Mouse (Mus musculus): ENCODE data around the gene Brd4. TPM values are rescaled to one million over a fixed set of nuclear protein-coding genes. Genes with fewer than 3 reads are reported as not detected.

The Brd4 gene
- total RNA-seq, 2 experiments from 2014 or later = 61.8 to 116 TPM

- no peak for ATAC-seq (replicated peaks; ENCODE audit: low FRiP score, poor library complexity, severe bottlenecking)
Observed at GRCm38 (mm10) chr17:32281611-32282310, 2.8 kb downstream of the Brd4 start.

DNA sequence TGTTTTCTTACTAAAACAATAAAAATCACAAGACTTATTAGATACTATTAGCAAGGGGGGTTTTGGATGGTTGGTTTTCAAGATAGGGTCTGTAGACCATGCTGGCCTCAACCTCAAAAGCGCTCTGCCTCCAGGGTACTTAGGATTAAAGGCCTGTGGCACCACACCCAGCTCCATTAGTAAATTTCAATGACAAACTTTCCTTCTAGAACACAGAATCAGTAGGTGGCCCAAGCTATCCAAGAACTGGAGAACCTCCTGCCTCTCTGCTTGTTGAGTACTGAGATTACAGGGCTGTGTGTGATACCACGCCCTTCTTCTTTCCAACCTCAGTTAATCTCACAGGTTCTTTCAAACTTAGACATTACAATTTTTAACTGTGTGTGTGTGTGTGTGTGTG is 3.4 kb downstream of the Brd4 start:
- no peak for ATAC-seq (replicated peaks; ENCODE audit: low FRiP score, poor library complexity, severe bottlenecking)

GRCm38 (mm10) chr17:32280575-32280974 is 3.9 kb downstream of the Brd4 start:
- ATAC-seq (replicated peaks; ENCODE audit: low FRiP score, poor library complexity, severe bottlenecking) = no peak

- ATAC-seq (replicated peaks; ENCODE audit: low FRiP score, poor library complexity, severe bottlenecking) = no peak
Observed at GRCm38 (mm10) chr17:32277201-32277600, 7.3 kb downstream of the Brd4 start.

DNA sequence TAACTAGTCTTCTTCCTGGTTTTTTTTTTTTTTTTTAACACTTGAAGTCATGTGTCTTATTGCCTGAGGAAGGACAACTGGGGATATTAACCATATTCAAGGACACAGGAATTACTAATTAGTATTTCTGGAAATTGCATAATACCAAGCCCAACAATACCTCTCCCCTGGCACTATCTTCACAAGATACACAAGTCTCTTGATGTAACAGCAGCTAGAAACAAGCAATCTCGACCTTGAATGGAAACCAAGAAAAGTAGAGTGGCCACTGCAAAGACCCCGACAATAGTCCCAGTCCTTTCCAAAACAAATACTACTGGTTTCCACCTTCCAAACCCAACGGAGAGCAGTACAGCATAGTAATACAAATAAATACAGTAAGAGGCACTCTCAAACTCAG is 9.0 kb downstream of the Brd4 start:
- no peak for ATAC-seq (replicated peaks; ENCODE audit: low FRiP score, poor library complexity, severe bottlenecking)

DNA sequence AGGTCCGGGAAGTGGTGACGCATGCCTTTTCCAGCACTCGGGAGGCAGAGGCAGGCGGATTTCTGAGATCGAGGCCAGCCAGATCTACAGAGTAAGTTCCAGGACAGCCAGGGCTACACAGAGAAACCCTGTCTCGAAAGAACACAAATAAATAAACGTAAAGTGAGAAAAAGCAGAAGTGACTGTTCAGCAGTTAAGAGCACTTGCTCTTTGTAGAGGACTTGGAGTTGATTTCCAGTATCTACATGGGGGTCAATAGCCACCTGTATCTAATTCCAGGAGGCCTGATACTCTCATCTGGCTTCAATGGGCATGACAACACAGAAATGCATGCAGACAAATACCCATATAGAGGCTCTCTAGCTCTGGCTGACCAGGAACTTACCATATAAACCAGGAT is 15.4 kb downstream of the Brd4 start:
- ATAC-seq (replicated peaks; ENCODE audit: low FRiP score, poor library complexity, severe bottlenecking) = no peak

DNA sequence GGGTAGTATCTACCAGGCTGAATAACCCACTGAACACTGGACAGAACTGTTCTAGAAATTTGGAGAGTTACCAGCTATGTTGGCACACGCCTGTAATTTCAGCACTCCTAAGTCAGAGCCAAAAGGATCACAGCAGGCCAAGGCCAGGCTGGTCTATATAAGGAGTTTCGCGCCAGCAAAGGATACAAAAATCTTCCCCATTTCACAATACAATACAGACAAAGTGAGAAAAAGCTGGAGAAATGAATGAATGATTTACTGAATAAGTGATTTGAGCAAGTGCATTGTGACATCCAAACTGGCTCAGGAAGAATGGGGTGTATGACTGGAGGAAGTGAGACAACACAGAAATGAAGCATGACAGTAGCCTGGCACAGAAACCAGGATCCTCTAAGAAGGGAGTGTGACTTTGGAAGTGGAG is 16.0 kb downstream of the Brd4 start:
- ATAC-seq (replicated peaks; ENCODE audit: low FRiP score, poor library complexity, severe bottlenecking) = no peak

- no peak for ATAC-seq (replicated peaks; ENCODE audit: low FRiP score, poor library complexity, severe bottlenecking)
Observed at GRCm38 (mm10) chr17:32268096-32268495, 16.4 kb downstream of the Brd4 start.

GRCm38 (mm10) chr17:32267617-32268016 is 16.9 kb downstream of the Brd4 start:
- ATAC-seq (replicated peaks; ENCODE audit: low FRiP score, poor library complexity, severe bottlenecking) = no peak

GRCm38 (mm10) chr17:32263672-32264071 is 20.9 kb downstream of the Brd4 start:
- no peak for ATAC-seq (replicated peaks; ENCODE audit: low FRiP score, poor library complexity, severe bottlenecking)

- no peak for ATAC-seq (replicated peaks; ENCODE audit: low FRiP score, poor library complexity, severe bottlenecking)
Observed at GRCm38 (mm10) chr17:32262831-32263559, 21.5 kb downstream of the Brd4 start.

DNA sequence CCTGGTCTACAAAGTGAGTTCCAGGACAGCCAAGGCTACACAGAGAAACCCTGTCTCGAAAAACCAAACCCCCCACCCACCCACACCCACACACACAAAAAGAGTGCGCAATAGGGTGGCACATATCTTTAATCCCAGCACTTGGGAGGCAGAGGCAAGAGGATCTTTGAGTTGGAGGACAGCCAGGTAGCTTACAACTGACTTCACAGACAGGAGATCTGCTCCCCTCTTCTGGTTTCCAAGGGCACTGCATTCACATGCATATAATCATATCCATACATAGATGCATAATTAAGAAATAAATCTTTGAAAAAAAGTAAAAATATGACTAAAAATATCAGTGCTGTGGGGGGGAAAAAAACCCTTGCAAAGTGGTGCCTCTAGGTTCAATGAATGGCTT is 25.7 kb downstream of the Brd4 start:
- ATAC-seq (replicated peaks; ENCODE audit: low FRiP score, poor library complexity, severe bottlenecking) = no peak

DNA sequence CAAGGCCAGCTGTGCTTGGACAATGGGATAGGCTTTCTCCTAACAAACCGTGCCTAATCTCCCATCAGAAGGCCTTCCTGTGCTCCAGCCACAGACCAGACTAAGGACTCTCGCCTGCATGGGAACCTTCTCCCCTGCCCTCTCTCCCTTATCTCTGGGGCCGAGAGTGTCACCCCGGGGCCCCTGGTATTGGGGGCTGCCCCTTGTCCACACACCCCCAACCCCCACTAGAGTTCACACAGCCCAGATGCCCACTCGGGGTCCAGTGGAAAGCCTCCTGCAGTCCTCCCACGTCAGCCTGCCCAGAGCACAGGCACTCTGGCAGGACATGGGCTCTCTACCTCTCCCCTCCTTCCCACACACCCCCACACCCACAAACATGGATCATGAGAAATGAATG is 26.6 kb downstream of the Brd4 start:
- no peak for ATAC-seq (replicated peaks; ENCODE audit: low FRiP score, poor library complexity, severe bottlenecking)

GRCm38 (mm10) chr17:32257452-32257851 is 27.1 kb downstream of the Brd4 start:
- ATAC-seq (replicated peaks; ENCODE audit: low FRiP score, poor library complexity, severe bottlenecking) = no peak

DNA sequence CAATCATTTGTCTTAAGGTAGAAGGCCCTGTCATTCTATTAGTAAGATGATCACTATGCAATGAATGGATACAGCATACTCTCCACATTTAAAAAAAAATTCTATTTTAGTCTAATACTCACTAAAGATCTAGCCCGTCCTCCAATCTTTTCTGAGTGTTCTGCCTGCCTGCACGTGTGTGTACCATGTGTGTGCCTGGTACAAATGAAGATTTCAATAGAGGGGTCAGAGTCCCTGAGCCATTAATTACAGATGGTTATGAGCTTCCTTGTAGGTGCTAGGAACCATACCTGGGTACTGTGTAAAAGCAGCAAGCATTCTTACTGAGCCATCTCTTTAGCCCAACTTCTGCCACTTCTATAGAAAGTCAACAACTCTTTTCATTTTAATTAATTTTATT is 27.6 kb downstream of the Brd4 start:
- no peak for ATAC-seq (replicated peaks; ENCODE audit: low FRiP score, poor library complexity, severe bottlenecking)

DNA sequence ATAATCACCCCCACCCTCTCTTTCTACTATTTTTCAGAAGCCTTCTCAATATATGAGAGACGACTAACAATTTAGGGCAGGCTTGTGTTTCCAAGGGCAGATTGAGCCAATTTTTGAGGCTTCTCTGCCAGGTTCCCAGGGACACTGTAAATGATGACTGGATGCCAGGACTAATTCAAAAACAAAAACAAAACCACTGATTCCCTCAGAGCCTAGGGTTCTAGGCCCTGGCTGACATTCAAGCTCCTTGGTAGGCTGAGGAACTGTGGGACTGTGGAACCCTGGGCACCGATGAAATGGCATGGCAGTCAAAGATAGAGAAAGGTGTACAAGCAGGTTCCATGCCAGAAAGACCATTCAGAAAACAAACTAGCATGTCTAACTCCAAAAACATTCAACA is 31.3 kb downstream of the Brd4 start:
- no peak for ATAC-seq (replicated peaks; ENCODE audit: low FRiP score, poor library complexity, severe bottlenecking)

- ATAC-seq (replicated peaks; ENCODE audit: low FRiP score, poor library complexity, severe bottlenecking) = no peak
Observed at GRCm38 (mm10) chr17:32251827-32252470, 32.6 kb downstream of the Brd4 start.

GRCm38 (mm10) chr17:32250066-32250465 is 34.5 kb downstream of the Brd4 start:
- ATAC-seq (replicated peaks; ENCODE audit: low FRiP score, poor library complexity, severe bottlenecking) = no peak

- ATAC-seq (replicated peaks; ENCODE audit: low FRiP score, poor library complexity, severe bottlenecking) = no peak
Observed at GRCm38 (mm10) chr17:32248192-32248591, 36.3 kb downstream of the Brd4 start.

- ATAC-seq (replicated peaks; ENCODE audit: low FRiP score, poor library complexity, severe bottlenecking) = no peak
Observed at GRCm38 (mm10) chr17:32247616-32248015, 36.9 kb downstream of the Brd4 start.

GRCm38 (mm10) chr17:32246117-32246516 is 38.4 kb downstream of the Brd4 start:
- ATAC-seq (replicated peaks; ENCODE audit: low FRiP score, poor library complexity, severe bottlenecking) = no peak
